Mouse (Mus musculus) C2C12 (cell line): ENCODE results near the gene Hcst. TPM values are rescaled to one million over a fixed set of nuclear protein-coding genes. Genes with fewer than 3 reads are reported as not detected.

Experiments
- H3K27me3 ChIP-seq: one replicate; pipeline ENCODE4 v1.6.1; 2011; ENCODE audit not compliant: control insufficient read depth, insufficient read depth, insufficient read length
- H3K36me3 ChIP-seq: one replicate; pipeline ENCODE4 v1.6.1; 2011; ENCODE audit not compliant: control insufficient read depth, insufficient read depth
- H3K4me3 ChIP-seq: one replicate; pipeline ENCODE4 v1.5.1; 2011; ENCODE audit warnings: mild to moderate bottlenecking, control low read depth; ENCODE audit not compliant: poor library complexity, insufficient read depth, severe bottlenecking
- H3K79me2 ChIP-seq: one replicate; pipeline ENCODE4 v1.6.1; 2011; ENCODE audit not compliant: control insufficient read depth, insufficient read depth
- H3K79me3 ChIP-seq: one replicate; pipeline ENCODE4 v1.6.1; 2011; ENCODE audit warnings: low read depth, control low read depth
- H3ac ChIP-seq: one replicate; pipeline ENCODE3; 2011; ENCODE audit warnings: low read depth; ENCODE audit not compliant: control insufficient read depth, insufficient read length
- CEBPB ChIP-seq: IDR thresholded peaks from one replicate; pipeline ENCODE4 v1.6.1; 2011; ENCODE audit warnings: low read depth, mild to moderate bottlenecking, control low read depth, moderate library complexity
- CTCF ChIP-seq: IDR thresholded peaks from one replicate; pipeline ENCODE4 v1.5.1; 2011; ENCODE audit not compliant: control insufficient read depth, insufficient read depth, insufficient read length
- FOSL1 ChIP-seq: IDR thresholded peaks from one replicate; pipeline ENCODE4 v1.8.0; 2011; ENCODE audit warnings: mild to moderate bottlenecking, low read length; ENCODE audit not compliant: poor library complexity, insufficient read depth, severe bottlenecking
- MAX ChIP-seq: IDR thresholded peaks from one replicate; pipeline ENCODE4 v1.6.1; 2011; ENCODE audit warnings: mild to moderate bottlenecking, control low read depth
- MYOD1 ChIP-seq: IDR thresholded peaks from one replicate; pipeline ENCODE4 v1.6.1; 2011; ENCODE audit warnings: low read depth; ENCODE audit not compliant: control insufficient read depth, insufficient read length
- MYOG ChIP-seq: IDR thresholded peaks from one replicate; pipeline ENCODE4 v1.6.1; 2011; ENCODE audit not compliant: control insufficient read depth, insufficient read length; ENCODE audit errors: extremely low read depth
- USF1 ChIP-seq: IDR thresholded peaks from one replicate; pipeline ENCODE4 v1.6.1; 2011; ENCODE audit warnings: low read depth, mild to moderate bottlenecking, control low read depth, moderate library complexity
- polyA plus RNA-seq: library from polyadenylated mRNA; unstranded; fragments of >200 nt; fragmentation: generic; extraction: Trizol; gene quantifications from one replicate; pipeline ENCODE4 v1.2.1, GENCODE M21; 2012; ENCODE audit warnings: missing spikeins

The Hcst gene
- polyA plus RNA-seq, 1 experiment: not detected

GRCm38 (mm10) chr7:30393631-30394030 lies 26.0 kb downstream of the Hcst start:
- H3K4me3 ChIP-seq: no peak overlapping the region
- no peak for TF ChIP-seq MYOG
- TF ChIP-seq USF1: no peak
- TF ChIP-seq MYOD1: no peak
- TF ChIP-seq MAX: no peak

GRCm38 (mm10) chr7:30392746-30393520 lies 26.7 kb downstream of the Hcst start:
- Histone ChIP-seq H3K36me3 (no peaks in the 10 kb centered on the region), H3K27me3 (peaks cover 11% of the 10 kb centered on the region), H3K79me2 (no peaks in the 10 kb centered on the region), H3ac (no peak overlapping the region), H3K79me3 (no peaks in the 10 kb centered on the region), H3K4me3 (no peak overlapping the region)
- TF ChIP-seq FOSL1: no peak
- TF ChIP-seq CTCF: no peak
- TF ChIP-seq MAX: no peak
- TF ChIP-seq CEBPB: no peak

More at GRCm38 (mm10) chr7:30393631-30394030, 26.0 kb downstream of the Hcst start:
- Histone ChIP-seq H3K79me3 (no peaks in the 10 kb centered on the region), H3K27me3 (peaks cover 11% of the 10 kb centered on the region), H3ac (no peak overlapping the region), H3K79me2 (no peaks in the 10 kb centered on the region), H3K36me3 (no peaks in the 10 kb centered on the region)

- H3K4me3 ChIP-seq: no peak overlapping the region
- H3K27me3 ChIP-seq: no peaks in the 10 kb centered on the region
- TF ChIP-seq CTCF (no peak), USF1 (no peak), MYOD1 (no peak), FOSL1 (no peak), CEBPB (no peak), MYOG (no peak), MAX (no peak)
- H3K79me3 ChIP-seq: no peaks in the 10 kb centered on the region
- H3K79me2 ChIP-seq: no peaks in the 10 kb centered on the region
- H3K36me3 ChIP-seq: no peaks in the 10 kb centered on the region
- no peak overlapping the region for H3ac ChIP-seq
Measured at GRCm38 (mm10) chr7:30384106-30384505, 35.5 kb downstream of the Hcst start.

- Histone ChIP-seq H3K27me3 (peaks cover 8% of the 10 kb centered on the region), H3K4me3 (no peak overlapping the region), H3ac (no peak overlapping the region), H3K36me3 (no peaks in the 10 kb centered on the region), H3K79me2 (no peaks in the 10 kb centered on the region), H3K79me3 (no peaks in the 10 kb centered on the region)
- TF ChIP-seq CEBPB: no peak
- TF ChIP-seq CTCF: no peak
- TF ChIP-seq MAX: no peak
- TF ChIP-seq MYOG: no peak
- no peak for TF ChIP-seq MYOD1
- TF ChIP-seq USF1: no peak
- TF ChIP-seq FOSL1: no peak
Measured at GRCm38 (mm10) chr7:30380061-30380460, 39.6 kb downstream of the Hcst start.

GRCm38 (mm10) chr7:30373501-30373962 lies 46.1 kb downstream of the Hcst start:
- no peaks in the 10 kb centered on the region for H3K79me3 ChIP-seq
- H3ac ChIP-seq: peak overlapping the region; percentile 73
- peaks cover 8% of the 10 kb centered on the region for H3K27me3 ChIP-seq
- H3K4me3 ChIP-seq: no peak overlapping the region
- no peaks in the 10 kb centered on the region for H3K79me2 ChIP-seq
- H3K36me3 ChIP-seq: no peaks in the 10 kb centered on the region
- TF ChIP-seq CTCF (peak; percentile 91), FOSL1 (no peak), CEBPB (no peak), MYOG (no peak), MYOD1 (no peak), USF1 (no peak), MAX (peak; percentile 12)

Other genes with a start within 250 kb of the Hcst start
- gene Cox7a1, start 235.7 kb downstream of the Hcst start, polyA plus RNA-seq: 7.9 TPM
- 588 TPM for gene Capns1, start 221.0 kb downstream of the Hcst start, polyA plus RNA-seq
- gene Polr2i, start 187.9 kb downstream of the Hcst start, polyA plus RNA-seq: 175 TPM
- gene Tbcb, start 187.6 kb downstream of the Hcst start, polyA plus RNA-seq: 180 TPM
- gene Ovol3, start 184.1 kb downstream of the Hcst start, polyA plus RNA-seq: not detected
- 0.07 TPM for gene Thap8, start 139.8 kb downstream of the Hcst start, polyA plus RNA-seq
- 12.8 TPM for gene Wdr62, start 139.4 kb downstream of the Hcst start, polyA plus RNA-seq
- 40.6 TPM for gene Clip3, start 128.1 kb downstream of the Hcst start, polyA plus RNA-seq
- gene Alkbh6, start 111.1 kb downstream of the Hcst start, polyA plus RNA-seq: 28.7 TPM
- gene Syne4, start 105.0 kb downstream of the Hcst start, polyA plus RNA-seq: 0.20 TPM
- 0.81 TPM for gene E130208F15Rik, start 98.1 kb downstream of the Hcst start, polyA plus RNA-seq
- 9.9 TPM for gene Sdhaf1, start 96.0 kb downstream of the Hcst start, polyA plus RNA-seq
- 0.20 TPM for gene Lrfn3, start 57.1 kb downstream of the Hcst start, polyA plus RNA-seq
- not detected for gene Tyrobp, start 6.1 kb downstream of the Hcst start, polyA plus RNA-seq
- 0.04 TPM for gene Nfkbid, start 1.9 kb upstream of the Hcst start, polyA plus RNA-seq
- gene Aplp1, start 25.7 kb upstream of the Hcst start, polyA plus RNA-seq: 0.29 TPM
- not detected for gene Kirrel2, start 37.8 kb upstream of the Hcst start, polyA plus RNA-seq
- 0.60 TPM for gene Nphs1, start 38.5 kb upstream of the Hcst start, polyA plus RNA-seq
- 0.02 TPM for gene Prodh2, start 73.8 kb upstream of the Hcst start, polyA plus RNA-seq
- 2.4 TPM for gene Arhgap33, start 115.2 kb upstream of the Hcst start, polyA plus RNA-seq
- gene Hspb6, start 132.3 kb upstream of the Hcst start, polyA plus RNA-seq: 66.8 TPM
- gene Proser3, start 132.4 kb upstream of the Hcst start, polyA plus RNA-seq: 8.7 TPM
- gene Lin37, start 140.0 kb upstream of the Hcst start, polyA plus RNA-seq: 38.4 TPM
- gene U2af1l4, start 143.4 kb upstream of the Hcst start, polyA plus RNA-seq: 63.6 TPM
- gene Gm49396, start 143.5 kb upstream of the Hcst start, polyA plus RNA-seq: 0.73 TPM
- gene Psenen, start 143.8 kb upstream of the Hcst start, polyA plus RNA-seq: 173 TPM
- gene Igflr1, start 145.6 kb upstream of the Hcst start, polyA plus RNA-seq: 0.56 TPM
- 14.4 TPM for gene Kmt2b, start 168.9 kb upstream of the Hcst start, polyA plus RNA-seq
- gene Zbtb32, start 179.1 kb upstream of the Hcst start, polyA plus RNA-seq: 0.05 TPM
- gene Upk1a, start 193.0 kb upstream of the Hcst start, polyA plus RNA-seq: 0.53 TPM
- 795 TPM for gene Cox6b1, start 206.3 kb upstream of the Hcst start, polyA plus RNA-seq
- gene Etv2, start 216.0 kb upstream of the Hcst start, polyA plus RNA-seq: not detected
- 110 TPM for gene Rbm42, start 230.5 kb upstream of the Hcst start, polyA plus RNA-seq
- gene Haus5, start 245.1 kb upstream of the Hcst start, polyA plus RNA-seq: 25.9 TPM